Mouse (Mus musculus): ENCODE data around the gene Rad51c. TPM values are rescaled to one million over a fixed set of nuclear protein-coding genes. Genes with fewer than 3 reads are reported as not detected.
A peak's percentile ranks its signal among the peaks of the same experiment; 100 is the strongest.
"Not testable (repeated sequence)": the region's sequence is repeated elsewhere in the genome, so short reads cannot be mapped to it uniquely, and the experiment has no call there.

Gene Rad51c
- polyA plus RNA-seq (2015; fragmentation: Nextera tagmentation; extraction: Ambion mirVana): 9.0 and 11.3 TPM in 2 replicates

- peak within 1 kb of the TSS; percentile 71 for H3K9ac ChIP-seq
- H3K9me3 ChIP-seq: no peaks in the 10 kb centered on the region
- ATAC-seq (ENCODE audit: borderline replicate concordance, extremely low read depth, low FRiP score, low TSS enrichment): peak; percentile 20; the same call in 1 of the 2 replicates
- peak within 1 kb of the TSS; percentile 95 for H3K27ac ChIP-seq
- WGBS: 75% methylated on average over 27 of the region's 27 CpGs
- H3K27me3 ChIP-seq: no peaks in the 10 kb centered on the region
- H3K4me3 ChIP-seq: peak within 1 kb of the TSS; percentile 51
- H3K36me3 ChIP-seq: no peaks in the 10 kb centered on the region
- H3K4me1 ChIP-seq: peaks cover 5% of the 10 kb centered on the region; the same call in 1 of the 2 replicates
- peak within 1 kb of the TSS; percentile 71 for H3K4me2 ChIP-seq
Measured at GRCm38 (mm10) chr11:87404876-87405275, at the start of gene Rad51c, which contains the start of gene Tex14. Gene Rad51c (minus strand): TSS chr11:87404954. Gene Tex14 (plus strand): TSS chr11:87405065.

DNA sequence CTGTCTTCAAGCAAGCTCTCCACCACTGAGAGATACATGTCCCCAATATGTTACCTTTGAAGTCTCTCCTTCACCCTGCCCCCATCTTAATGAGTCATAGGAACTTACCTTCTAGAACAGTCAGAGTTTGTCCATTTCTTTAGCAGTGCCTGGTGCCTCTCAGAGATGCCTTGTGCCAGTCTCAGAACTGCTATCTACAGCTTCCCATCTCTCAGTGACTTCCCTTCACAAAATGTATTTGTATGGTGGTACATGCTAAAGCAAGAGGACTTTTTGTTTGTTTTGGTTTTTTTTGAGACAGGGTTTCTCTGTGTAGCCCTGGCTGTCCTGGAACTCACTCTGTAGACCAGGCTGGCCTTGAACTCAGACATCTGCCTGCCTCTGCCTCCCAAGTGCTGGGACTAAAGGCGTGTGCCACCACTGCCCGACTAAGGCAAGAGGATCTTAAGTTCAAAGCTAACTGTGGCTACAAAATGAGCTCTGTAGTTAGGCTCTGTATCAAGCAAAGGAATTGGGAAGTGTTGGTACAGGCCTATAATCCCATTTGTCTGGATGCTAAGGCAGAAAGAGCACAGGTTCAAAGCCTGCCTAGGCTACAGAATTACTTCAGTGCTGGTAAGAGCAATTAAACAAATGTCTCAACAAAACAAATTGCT is 49.4 kb upstream of the Rad51c start:
- H3K4me1 ChIP-seq: peaks cover 10% of the 10 kb centered on the region; the same call in 1 of the 2 replicates
- H3K36me3 ChIP-seq: no peaks in the 10 kb centered on the region
- 76% methylated on average over 2 of the region's 2 CpGs for WGBS
- no peak overlapping the region for H3K9ac ChIP-seq
- H3K4me2 ChIP-seq: no peak overlapping the region
- H3K27ac ChIP-seq: no peak overlapping the region
- H3K9me3 ChIP-seq: no peaks in the 10 kb centered on the region
- no peak for ATAC-seq (ENCODE audit: borderline replicate concordance, extremely low read depth, low FRiP score, low TSS enrichment)
- H3K27me3 ChIP-seq: no peaks in the 10 kb centered on the region
- no peak overlapping the region for H3K4me3 ChIP-seq

DNA sequence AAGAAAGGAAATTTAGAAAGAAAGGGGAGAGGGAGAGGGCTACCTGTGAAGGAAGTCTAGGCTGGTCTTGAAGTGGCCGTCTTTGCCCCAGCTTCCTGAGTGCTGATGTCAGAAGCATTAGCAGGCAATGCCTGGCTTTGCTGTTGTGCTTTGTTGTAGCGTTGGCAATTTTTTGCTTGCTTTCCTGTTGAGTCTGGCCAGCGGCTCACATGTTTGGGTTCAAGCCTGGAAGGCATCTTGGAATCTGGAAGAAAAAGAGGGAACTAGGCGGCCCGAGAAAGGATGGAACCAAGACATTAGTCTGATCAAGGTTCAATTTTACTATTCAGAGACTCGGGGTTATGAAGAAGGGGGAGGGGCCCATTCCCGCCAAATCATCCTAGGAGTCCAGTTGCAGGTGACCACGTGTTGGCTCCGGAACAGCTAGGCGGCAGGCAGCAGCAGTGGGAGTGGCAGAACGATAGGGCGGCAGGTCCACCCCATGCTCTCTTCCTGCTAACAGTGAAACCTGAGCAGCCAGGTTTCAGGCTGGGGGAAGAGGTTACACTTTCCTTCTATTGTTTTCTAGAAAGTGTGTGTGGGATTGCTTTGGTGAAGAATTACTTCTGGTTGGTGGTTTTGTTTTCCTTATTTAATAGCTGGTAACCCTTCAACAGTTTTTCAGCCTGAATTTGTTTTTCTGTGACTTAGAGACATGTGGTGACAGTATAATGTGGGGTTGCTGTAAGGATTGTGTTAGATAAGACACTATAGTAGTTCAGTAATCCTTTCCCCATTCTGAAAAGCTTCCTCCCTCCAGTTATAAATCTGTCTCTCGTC is 48.7 kb upstream of the Rad51c start:
- Histone ChIP-seq H3K27me3 (no peaks in the 10 kb centered on the region), H3K9ac (no peak overlapping the region), H3K4me2 (peak overlapping the region; percentile 27), H3K27ac (no peak overlapping the region), H3K4me1 (peaks cover 10% of the 10 kb centered on the region; the same call in 1 of the 2 replicates), H3K9me3 (no peaks in the 10 kb centered on the region), H3K36me3 (no peaks in the 10 kb centered on the region), H3K4me3 (no peak overlapping the region)
- WGBS: 10% methylated on average over 13 of the region's 13 CpGs
- no peak for ATAC-seq (ENCODE audit: borderline replicate concordance, extremely low read depth, low FRiP score, low TSS enrichment)

DNA sequence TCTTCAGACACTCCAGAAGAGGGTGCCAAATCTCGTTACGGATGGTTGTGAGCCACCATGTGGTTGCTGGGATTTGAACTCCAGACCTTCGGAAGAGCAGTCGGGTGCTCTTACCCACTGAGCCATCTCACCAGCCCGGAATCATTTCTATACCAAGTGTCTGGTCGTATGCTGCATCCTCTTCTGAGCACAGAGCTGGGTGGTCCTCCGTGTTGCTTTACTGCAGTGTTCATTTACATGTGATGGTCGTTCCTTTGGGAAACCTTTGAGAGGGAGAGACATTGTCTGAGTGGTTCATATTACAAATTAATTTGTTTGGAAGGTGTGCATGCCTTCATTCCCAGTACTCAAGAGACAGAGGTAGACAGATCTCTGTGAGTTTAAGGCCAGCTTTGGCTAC is 48.0 kb upstream of the Rad51c start:
- peak overlapping the region; percentile 27 for H3K4me2 ChIP-seq
- not testable (repeated sequence) for H3K36me3 ChIP-seq; H3K4me3 ChIP-seq; ATAC-seq (ENCODE audit: borderline replicate concordance, extremely low read depth, low FRiP score, low TSS enrichment); H3K4me1 ChIP-seq; H3K27me3 ChIP-seq; H3K27ac ChIP-seq; H3K9me3 ChIP-seq; H3K9ac ChIP-seq
- 72% methylated on average over 8 of the region's 8 CpGs for WGBS

GRCm38 (mm10) chr11:87449847-87450246 is 45.1 kb upstream of the Rad51c start:
- not testable (repeated sequence) for H3K36me3 ChIP-seq; H3K9ac ChIP-seq; H3K4me2 ChIP-seq; H3K4me3 ChIP-seq; ATAC-seq (ENCODE audit: borderline replicate concordance, extremely low read depth, low FRiP score, low TSS enrichment); H3K9me3 ChIP-seq; H3K27me3 ChIP-seq
- 47% methylated on average over 5 of the region's 5 CpGs for whole genome bisulfite sequencing
- Histone ChIP-seq H3K4me1 (peaks cover 13% of the 10 kb centered on the region; the same call in 1 of the 2 replicates), H3K27ac (peak overlapping the region; percentile 84; the same call in 1 of the 2 replicates)

GRCm38 (mm10) chr11:87449200-87449547 is 44.4 kb upstream of the Rad51c start:
- WGBS: 6% methylated on average over 3 of the region's 3 CpGs
- Histone ChIP-seq H3K9ac (no peak overlapping the region), H3K9me3 (no peaks in the 10 kb centered on the region), H3K4me3 (no peak overlapping the region), H3K4me2 (no peak overlapping the region; the same call in 1 of the 2 replicates), H3K27ac (peak overlapping the region; percentile 84), H3K27me3 (no peaks in the 10 kb centered on the region), H3K4me1 (peaks cover 17% of the 10 kb centered on the region; the same call in 1 of the 2 replicates), H3K36me3 (no peaks in the 10 kb centered on the region)
- no peak for ATAC-seq (ENCODE audit: borderline replicate concordance, extremely low read depth, low FRiP score, low TSS enrichment)

DNA sequence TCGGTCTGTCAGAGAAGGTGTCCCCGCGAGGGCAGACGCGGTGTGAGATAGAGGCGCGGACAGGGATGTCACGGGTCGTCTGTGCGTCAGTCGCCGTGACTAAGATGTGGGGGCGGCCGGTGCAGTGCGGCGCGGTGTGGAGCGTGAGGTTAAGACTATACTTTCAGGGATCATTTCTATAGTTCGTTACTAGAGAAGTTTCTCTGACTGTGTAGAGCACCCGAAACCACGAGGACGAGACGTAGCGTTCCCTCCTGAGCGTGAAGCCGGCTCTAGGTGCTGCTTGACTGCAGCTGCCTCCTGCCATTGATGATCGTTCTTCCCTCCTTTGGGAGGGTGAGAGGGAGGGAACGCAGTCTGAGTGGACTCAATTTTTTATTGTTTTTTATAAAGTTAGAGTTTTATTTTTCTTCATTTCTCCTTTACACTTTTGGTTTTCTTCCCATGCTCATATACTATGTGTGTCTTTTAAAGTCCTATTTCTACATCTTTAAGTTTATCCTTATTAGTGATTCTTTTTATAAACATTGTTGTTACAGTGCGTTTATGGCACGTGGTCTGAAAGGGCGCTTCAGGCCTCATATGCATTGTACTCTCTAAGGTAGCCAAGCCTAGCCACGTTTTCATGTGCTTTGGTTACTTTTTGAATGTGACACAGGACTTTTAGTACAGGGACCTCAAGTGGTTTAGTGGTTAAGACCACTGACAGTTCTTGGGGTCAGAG is 43.9 kb upstream of the Rad51c start:
- not testable (repeated sequence) for H3K36me3 ChIP-seq, H3K4me3 ChIP-seq, H3K9me3 ChIP-seq, H3K9ac ChIP-seq, H3K4me2 ChIP-seq, H3K27me3 ChIP-seq
- peak; percentile 94 for ATAC-seq (ENCODE audit: borderline replicate concordance, extremely low read depth, low FRiP score, low TSS enrichment)
- H3K4me1 ChIP-seq: peaks cover 17% of the 10 kb centered on the region; the same call in 1 of the 2 replicates
- WGBS: 1% methylated on average over 6 of the region's 32 CpGs
- H3K27ac ChIP-seq: peak overlapping the region; percentile 84

DNA sequence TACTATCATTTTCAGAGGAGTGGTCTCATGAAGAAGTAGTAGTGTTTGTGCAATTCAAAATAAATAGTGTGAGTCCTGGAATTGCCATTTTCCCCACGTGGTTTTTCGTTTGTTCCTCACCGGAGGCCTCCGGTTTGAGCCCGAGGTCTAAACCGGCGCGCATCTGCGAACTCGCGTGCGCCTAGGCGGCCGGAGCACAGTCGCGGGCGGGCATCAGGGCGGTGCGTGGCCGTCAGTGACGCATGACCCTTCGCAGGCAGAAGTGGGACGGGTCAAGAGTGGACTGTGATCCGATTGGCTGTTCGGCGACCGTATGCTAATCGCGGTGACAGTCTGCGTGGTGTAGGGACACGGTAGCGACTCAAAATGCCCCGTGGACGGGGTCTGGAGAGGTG is 43.3 kb upstream of the Rad51c start:
- H3K4me3 ChIP-seq: peak overlapping the region; percentile 42
- peak; percentile 95 for ATAC-seq (ENCODE audit: borderline replicate concordance, extremely low read depth, low FRiP score, low TSS enrichment)
- H3K36me3 ChIP-seq, H3K9me3 ChIP-seq, H3K27me3 ChIP-seq: not testable (repeated sequence)
- peaks cover 12% of the 10 kb centered on the region; the same call in 1 of the 2 replicates for H3K4me1 ChIP-seq
- peak overlapping the region; percentile 48 for H3K9ac ChIP-seq
- peak overlapping the region; percentile 81 for H3K4me2 ChIP-seq
- under 1% methylated on average over 33 of the region's 34 CpGs for WGBS
- peak overlapping the region; percentile 44; the same call in 1 of the 2 replicates for H3K27ac ChIP-seq

DNA sequence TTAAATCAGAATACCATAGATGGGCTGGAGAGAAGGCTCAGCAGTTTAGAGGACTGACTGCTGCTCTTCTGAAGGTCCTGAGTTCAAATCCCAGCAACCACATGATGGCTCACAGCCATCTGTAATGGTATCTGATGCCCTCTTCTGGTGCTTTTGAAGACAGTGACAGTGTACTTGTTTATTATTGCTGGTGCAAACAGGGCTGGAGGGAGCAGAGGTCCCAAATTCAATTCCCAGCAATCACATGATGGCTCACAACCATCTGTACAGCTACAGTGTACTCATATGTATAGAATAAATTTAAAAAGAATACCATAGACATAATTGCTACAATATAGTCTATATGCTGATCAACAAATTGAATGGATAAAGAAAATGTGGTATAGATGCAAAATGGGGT is 42.7 kb upstream of the Rad51c start:
- Histone ChIP-seq H3K27ac (no peak overlapping the region), H3K9ac (no peak overlapping the region), H3K27me3 (no peaks in the 10 kb centered on the region), H3K9me3 (no peaks in the 10 kb centered on the region), H3K4me3 (no peak overlapping the region), H3K4me2 (no peak overlapping the region; the same call in 1 of the 2 replicates), H3K4me1 (peaks cover 13% of the 10 kb centered on the region), H3K36me3 (no peaks in the 10 kb centered on the region)
- ATAC-seq (ENCODE audit: borderline replicate concordance, extremely low read depth, low FRiP score, low TSS enrichment): no peak

- Histone ChIP-seq H3K4me3 (no peak overlapping the region), H3K4me2 (no peak overlapping the region), H3K27ac (no peak overlapping the region), H3K4me1 (peaks cover 15% of the 10 kb centered on the region), H3K36me3 (no peaks in the 10 kb centered on the region), H3K9ac (no peak overlapping the region), H3K27me3 (no peaks in the 10 kb centered on the region), H3K9me3 (no peaks in the 10 kb centered on the region)
- no peak for ATAC-seq (ENCODE audit: borderline replicate concordance, extremely low read depth, low FRiP score, low TSS enrichment)
- WGBS: 81% methylated on average over 3 of the region's 3 CpGs
Measured at GRCm38 (mm10) chr11:87446159-87446558, 41.4 kb upstream of the Rad51c start.

GRCm38 (mm10) chr11:87445593-87445992 is 40.8 kb upstream of the Rad51c start:
- H3K4me1 ChIP-seq: peaks cover 15% of the 10 kb centered on the region
- H3K9ac ChIP-seq; H3K9me3 ChIP-seq; H3K36me3 ChIP-seq; ATAC-seq (ENCODE audit: borderline replicate concordance, extremely low read depth, low FRiP score, low TSS enrichment); H3K27ac ChIP-seq; H3K4me3 ChIP-seq; H3K4me2 ChIP-seq; H3K27me3 ChIP-seq: not testable (repeated sequence)
- 50% methylated on average over 4 of the region's 4 CpGs for WGBS
